Mouse (Mus musculus): Measurements from ENCODE around the gene H1fx. TPM values are rescaled to one million over a fixed set of nuclear protein-coding genes. Genes with fewer than 3 reads are reported as not detected.
A peak's percentile ranks its signal among the peaks of the same experiment; 100 is the strongest.
"Not testable (repeated sequence)": the region's sequence is repeated elsewhere in the genome, so short reads cannot be mapped to it uniquely, and the experiment has no call there.

The H1fx gene
- total RNA-seq (2021) = 10 to 100 TPM; 56.4 to 66.3 TPM
- long read RNA-seq, experiment 1, transcript H1fx-201 (1 exons, 1,217 nt) = major isoform, 18 of 18 reads
- long read RNA-seq, experiment 1, partial matches to known transcripts = 0 of 18 reads
- long read RNA-seq, experiment 1, other reads (novel, unspliced or antisense) = 0 of 18 reads
- long read RNA-seq, experiment 2, transcript H1fx-201 (1 exons, 1,217 nt) = major isoform, 15 of 15 reads
- long read RNA-seq, experiment 2, partial matches to known transcripts = 0 of 15 reads
- long read RNA-seq, experiment 2, other reads (novel, unspliced or antisense) = 0 of 15 reads

GRCm38 (mm10) chr6:87981547-87982256, at the start of gene H1fx:
Gene H1fx (minus strand): TSS chr6:87981637.
- peak; percentile 36 for TF ChIP-seq CTCF (IDR thresholded peaks at IDR 0.05)
- intact Hi-C loops (cut with DNase I) = loop anchor here (5.0 kb wide), 3 partner anchors 69 to 144 kb away; partner anchors contain the start of genes Cnbp, Gm45140, Hmces and Isy1
- DNase-seq (ENCODE audit: extremely low spot score in 1 of 2, low spot score in 2 of 2) = peak; percentile 77 to 78
- peak within 1 kb of the TSS; percentile 87 for H3K27ac ChIP-seq
- H3K4me3 ChIP-seq = peak within 1 kb of the TSS; percentile 60

GRCm38 (mm10) chr6:88030432-88030831, 49.0 kb upstream of the H1fx start:
- TF ChIP-seq CTCF (IDR thresholded peaks at IDR 0.05) = no peak
- intact Hi-C loops (cut with DNase I) = no loop called here

GRCm38 (mm10) chr6:88027390-88027789, 46.0 kb upstream of the H1fx start:
- intact Hi-C loops (cut with DNase I) = loop anchor here (1.0 kb wide), 1 partner anchor 12 kb away; no protein-coding TSS in a partner anchor
- Histone ChIP-seq H3K4me3 (no peak overlapping the region), H3K27ac (peak overlapping the region; percentile 50)
- no peak for DNase-seq (ENCODE audit: extremely low spot score in 1 of 2, low spot score in 2 of 2)
- TF ChIP-seq CTCF (IDR thresholded peaks at IDR 0.05) = no peak

More at GRCm38 (mm10) chr6:88030432-88030831, 49.0 kb upstream of the H1fx start:
- no peak for DNase-seq (ENCODE audit: extremely low spot score in 1 of 2, low spot score in 2 of 2)
- H3K4me3 ChIP-seq = no peak overlapping the region
- H3K27ac ChIP-seq = no peak overlapping the region

GRCm38 (mm10) chr6:88023316-88023890, 42.0 kb upstream of the H1fx start:
- Histone ChIP-seq H3K4me3 (no peak overlapping the region), H3K27ac (no peak overlapping the region)
- DNase-seq (ENCODE audit: extremely low spot score in 1 of 2, low spot score in 2 of 2) = no peak
- TF ChIP-seq CTCF (IDR thresholded peaks at IDR 0.05) = no peak
- intact Hi-C loops (cut with DNase I) = no loop called here

GRCm38 (mm10) chr6:88019154-88019553, 37.7 kb upstream of the H1fx start:
- no peak overlapping the region for H3K27ac ChIP-seq
- DNase-seq (ENCODE audit: extremely low spot score in 1 of 2, low spot score in 2 of 2) = no peak
- no peak for TF ChIP-seq CTCF (IDR thresholded peaks at IDR 0.05)
- intact Hi-C loops (cut with DNase I) = no loop called here
- no peak overlapping the region for H3K4me3 ChIP-seq

- Histone ChIP-seq H3K4me3 (no peak overlapping the region), H3K27ac (no peak overlapping the region)
- intact Hi-C loops (cut with DNase I) = no loop called here
- no peak for TF ChIP-seq CTCF (IDR thresholded peaks at IDR 0.05)
- DNase-seq (ENCODE audit: extremely low spot score in 1 of 2, low spot score in 2 of 2) = no peak
These were observed 36.4 kb upstream of the H1fx start for GRCm38 (mm10) chr6:88017821-88018220.

GRCm38 (mm10) chr6:88015797-88016196, 34.4 kb upstream of the H1fx start:
- intact Hi-C loops (cut with DNase I) = no loop called here
- no peak overlapping the region for H3K27ac ChIP-seq
- H3K4me3 ChIP-seq = no peak overlapping the region
- TF ChIP-seq CTCF (IDR thresholded peaks at IDR 0.05) = no peak
- DNase-seq (ENCODE audit: extremely low spot score in 1 of 2, low spot score in 2 of 2) = no peak

GRCm38 (mm10) chr6:88013456-88013855, 32.0 kb upstream of the H1fx start:
- Histone ChIP-seq H3K4me3 (no peak overlapping the region), H3K27ac (no peak overlapping the region)
- DNase-seq (ENCODE audit: extremely low spot score in 1 of 2, low spot score in 2 of 2) = no peak
- TF ChIP-seq CTCF (IDR thresholded peaks at IDR 0.05) = no peak
- intact Hi-C loops (cut with DNase I) = no loop called here

- no peak for DNase-seq (ENCODE audit: extremely low spot score in 1 of 2, low spot score in 2 of 2)
- Histone ChIP-seq H3K27ac (no peak overlapping the region), H3K4me3 (no peak overlapping the region)
- intact Hi-C loops (cut with DNase I) = no loop called here
- TF ChIP-seq CTCF (IDR thresholded peaks at IDR 0.05) = no peak
These were observed 31.2 kb upstream of the H1fx start for GRCm38 (mm10) chr6:88012601-88013000.

GRCm38 (mm10) chr6:88011106-88011505, 29.7 kb upstream of the H1fx start:
- DNase-seq (ENCODE audit: extremely low spot score in 1 of 2, low spot score in 2 of 2); H3K27ac ChIP-seq; H3K4me3 ChIP-seq: not testable (repeated sequence)
- TF ChIP-seq CTCF (IDR thresholded peaks at IDR 0.05) = peak; percentile 61
- intact Hi-C loops (cut with DNase I) = loop anchor here (1.0 to 2.0 kb wide), 3 partner anchors 63 to 96 kb away; partner anchors contain the start of gene Rpn1

GRCm38 (mm10) chr6:88009209-88009608, 27.8 kb upstream of the H1fx start:
- no peak for DNase-seq (ENCODE audit: extremely low spot score in 1 of 2, low spot score in 2 of 2)
- Histone ChIP-seq H3K27ac (no peak overlapping the region), H3K4me3 (no peak overlapping the region)
- intact Hi-C loops (cut with DNase I) = no loop called here
- TF ChIP-seq CTCF (IDR thresholded peaks at IDR 0.05) = no peak

- intact Hi-C loops (cut with DNase I); DNase-seq (ENCODE audit: extremely low spot score in 1 of 2, low spot score in 2 of 2); H3K4me3 ChIP-seq: not testable (repeated sequence)
- H3K27ac ChIP-seq = peak overlapping the region; percentile 41
These were observed 23.3 kb upstream of the H1fx start for GRCm38 (mm10) chr6:88004773-88005172.

Measured in left cerebral cortex, adult 2 months (tissue).